Mouse (Mus musculus) left cerebral cortex, postnatal 10 days (tissue): ENCODE data around the gene Chl1. TPM values are rescaled to one million over a fixed set of nuclear protein-coding genes. Genes with fewer than 3 reads are reported as not detected.

Source experiments
- DNase-seq, 2 experiments: peaks; one replicate each; pipeline ENCODE4 v3.0.0; 2021 to 2022; ENCODE audit warnings: low spot score in 2 of 2, mixed read lengths in 1 of 2; ENCODE audit errors: extremely low spot score in 1 of 2
- intact Hi-C: fragments of 180-260 bp; cut with DNase I; formaldehyde crosslinking; loops from one replicate; pipeline ENCODE4 v1.15.1; 2025
- total RNA-seq, 2 experiments: library from RNA; stranded (reverse); gene quantifications; 2 replicates each; pipeline ENCODE4 v1.2.3; 2021

The Chl1 gene
- total RNA-seq, 2 experiments from 2014 or later: 311 to 349 TPM

DNA sequence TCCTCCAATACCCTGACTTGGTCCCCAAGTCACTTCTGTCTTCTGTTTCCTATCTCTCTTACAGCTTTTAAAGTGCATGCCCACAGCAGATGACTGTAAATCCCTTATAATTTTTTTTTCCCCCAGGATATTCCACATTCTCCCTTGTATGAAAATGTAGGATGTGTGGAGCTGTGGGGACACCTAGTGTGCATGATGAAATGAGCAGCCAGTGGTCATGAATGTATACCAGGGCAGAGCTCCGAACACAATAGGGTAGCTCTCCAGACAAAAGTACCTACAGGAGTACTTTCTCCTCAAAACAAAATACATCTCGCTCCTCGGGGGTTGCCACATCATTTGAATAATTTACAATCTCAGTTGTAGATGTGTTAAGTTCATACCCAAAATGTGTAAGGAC is 232.4 kb downstream of the Chl1 start:
- no peak for DNase-seq
- intact Hi-C loops: no loop called here

DNA sequence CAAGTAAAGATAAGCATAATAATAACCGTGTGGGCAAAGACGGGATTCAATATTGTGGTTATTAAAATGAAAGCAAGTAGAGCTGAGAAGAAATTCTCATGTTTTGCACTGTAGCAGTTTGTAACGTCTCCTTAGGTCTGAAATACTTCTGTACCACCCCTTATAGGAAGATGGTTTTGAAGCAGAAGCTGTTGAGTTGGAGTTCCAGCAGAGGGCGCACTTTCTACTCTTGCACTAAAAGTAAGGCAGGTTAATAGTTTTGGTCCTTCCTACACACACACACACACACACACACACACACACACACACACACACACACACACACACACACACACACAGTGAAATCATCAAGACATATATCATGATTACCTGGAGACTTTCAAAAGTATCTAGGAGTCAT is 235.7 kb downstream of the Chl1 start:
- peak; percentile 56 to 70 for DNase-seq
- intact Hi-C loops: no loop called here

DNA sequence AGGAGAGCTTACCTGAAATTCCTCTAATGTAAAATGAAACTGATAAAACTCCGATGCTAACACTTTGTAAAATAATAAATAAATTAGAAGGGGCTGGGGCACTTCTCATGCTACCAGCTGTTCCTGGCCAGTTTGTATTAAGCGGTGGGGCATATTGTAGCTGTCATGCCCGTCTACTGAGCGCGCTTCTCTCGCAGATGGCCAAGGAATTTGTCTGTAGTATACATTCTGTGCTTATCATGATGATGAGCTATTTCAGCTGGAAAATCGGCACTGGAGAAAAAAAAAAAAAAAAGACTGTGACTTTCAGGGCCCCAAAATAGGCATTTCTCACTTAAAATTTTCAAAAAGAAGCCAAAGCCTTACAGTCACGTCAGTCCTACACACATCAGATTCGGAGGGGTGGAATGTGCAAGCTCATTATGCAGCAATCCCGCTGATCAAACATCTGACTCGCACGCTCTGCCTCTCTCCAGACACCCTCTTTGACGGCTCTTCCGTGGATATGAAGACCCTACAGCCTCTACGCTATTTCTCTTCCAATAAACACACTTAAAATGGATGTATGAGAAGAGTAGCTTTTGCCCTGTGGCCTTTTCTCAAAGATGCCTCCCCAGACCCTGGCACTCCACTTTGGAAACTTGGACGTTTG is 238.9 kb downstream of the Chl1 start:
- intact Hi-C loops: no loop called here
- DNase-seq: peak in 1 of 2 experiments; percentile 40

DNA sequence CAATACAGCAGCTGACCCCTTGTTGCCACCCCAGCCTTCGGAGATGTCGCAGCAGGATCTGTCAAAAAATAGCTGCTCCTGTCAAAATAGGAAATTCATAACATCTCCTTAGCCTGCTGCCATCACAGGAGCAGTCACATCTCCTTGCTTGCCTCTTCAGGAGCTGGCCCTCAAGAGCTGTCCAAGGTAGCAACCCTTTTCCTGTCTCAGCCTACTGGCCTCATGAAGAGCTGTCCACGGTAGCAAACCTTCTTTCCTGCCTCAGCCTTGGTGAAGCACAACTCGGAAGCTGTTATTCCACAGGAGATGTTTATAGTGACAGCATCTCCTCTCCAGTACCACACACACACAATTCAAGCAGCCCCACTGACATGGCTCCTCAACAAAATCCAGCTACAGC is 243.5 kb downstream of the Chl1 start:
- no peak for DNase-seq

DNA sequence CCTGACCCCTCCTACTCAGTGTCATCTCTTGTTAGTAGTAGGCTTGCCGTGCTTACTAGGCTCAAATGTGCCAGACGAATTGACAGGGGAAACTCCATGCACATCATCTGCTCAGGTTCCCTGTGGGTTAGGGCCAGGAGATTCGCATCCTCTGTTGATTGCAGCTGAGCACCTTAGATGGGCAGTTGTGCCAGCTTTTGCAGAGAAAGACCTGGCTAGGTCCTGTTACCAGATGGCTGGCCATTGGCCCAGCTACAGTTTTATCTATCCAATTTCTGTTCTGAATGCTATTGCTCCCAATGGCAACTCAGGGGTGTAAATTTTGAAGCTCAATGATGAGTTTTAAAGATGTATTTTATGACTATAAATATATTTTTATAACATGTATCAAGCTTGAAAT is 256.4 kb downstream of the Chl1 start:
- no peak for DNase-seq

More for the DNA sequence above, 243.5 kb downstream of the Chl1 start:
- intact Hi-C loops: no loop called here

DNA sequence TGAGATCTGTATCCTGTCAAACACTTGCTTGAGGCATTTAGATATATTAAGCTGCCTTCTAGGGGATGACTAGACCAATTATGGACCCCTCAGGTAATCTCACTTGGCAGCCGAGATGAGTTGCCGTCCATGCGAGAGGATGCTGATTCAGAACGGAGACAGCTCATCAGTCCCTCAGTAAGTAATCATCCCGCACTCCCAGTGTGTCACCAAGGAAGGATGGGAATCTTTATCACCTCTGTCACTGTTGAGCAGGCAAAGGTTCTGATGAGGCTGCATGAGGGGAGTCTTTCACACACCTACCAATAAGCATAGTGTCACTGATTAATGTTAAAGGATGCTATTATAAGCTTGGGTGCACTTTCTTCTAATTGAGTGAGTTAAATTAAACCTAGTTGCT is 270.7 kb downstream of the Chl1 start:
- DNase-seq: no peak
- intact Hi-C loops: no loop called here

More for the DNA sequence above, 256.4 kb downstream of the Chl1 start:
- intact Hi-C loops: no loop called here

DNA sequence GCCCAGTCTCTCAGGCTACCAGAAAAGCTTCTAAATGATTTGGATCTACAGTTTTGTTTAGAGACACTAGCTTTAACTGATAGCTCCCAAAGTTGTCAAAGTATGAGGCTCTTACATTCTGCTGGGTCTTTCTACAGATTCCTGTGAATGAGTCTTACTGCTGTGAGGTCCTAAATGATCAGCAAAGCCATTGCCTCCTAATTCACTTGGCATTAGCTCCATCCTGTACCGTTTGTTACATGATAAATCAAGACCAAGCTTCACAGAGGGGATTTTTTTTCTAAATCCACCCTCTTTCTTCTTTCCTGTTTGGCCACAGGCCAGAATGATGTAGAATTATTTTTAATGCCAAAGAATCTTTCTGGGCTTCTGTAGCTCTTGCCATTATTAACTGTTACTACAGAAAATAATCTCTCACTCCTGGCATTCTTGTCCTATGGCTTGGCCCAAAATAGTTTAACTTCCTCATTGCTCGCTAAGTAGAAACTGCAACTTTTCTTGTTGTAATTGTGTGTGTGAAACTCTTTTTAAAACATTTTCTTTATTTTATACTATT is 280.8 kb downstream of the Chl1 start:
- intact Hi-C loops: no loop called here
- no peak for DNase-seq

DNA sequence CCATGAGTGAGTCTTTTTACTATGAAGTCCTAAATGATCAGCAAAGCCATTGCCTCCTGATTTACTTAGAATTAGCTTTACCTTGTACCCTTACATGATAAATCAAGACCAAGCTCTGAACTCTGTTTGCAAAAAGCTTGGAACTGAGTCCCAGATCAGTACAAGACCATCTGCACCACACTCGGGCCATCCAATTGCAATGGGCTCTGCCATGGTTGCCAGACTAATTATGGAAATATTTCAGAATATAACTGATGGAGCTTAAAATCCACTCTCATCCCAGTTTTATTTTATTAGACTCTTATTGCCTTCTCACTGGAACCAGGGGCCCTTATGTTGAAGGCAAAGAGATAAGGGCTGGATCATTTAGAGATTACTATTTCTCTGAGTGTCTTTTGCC is 284.9 kb downstream of the Chl1 start:
- intact Hi-C loops: no loop called here
- no peak for DNase-seq
